Mouse (Mus musculus): Measurements from ENCODE around the gene Rpe65. TPM values are rescaled to one million over a fixed set of nuclear protein-coding genes. Genes with fewer than 3 reads are reported as not detected.

Rpe65 gene
- polyA plus RNA-seq (2012; ENCODE audit: insufficient read depth, insufficient read length, missing spikeins) = not detected in 2 replicates

DNA sequence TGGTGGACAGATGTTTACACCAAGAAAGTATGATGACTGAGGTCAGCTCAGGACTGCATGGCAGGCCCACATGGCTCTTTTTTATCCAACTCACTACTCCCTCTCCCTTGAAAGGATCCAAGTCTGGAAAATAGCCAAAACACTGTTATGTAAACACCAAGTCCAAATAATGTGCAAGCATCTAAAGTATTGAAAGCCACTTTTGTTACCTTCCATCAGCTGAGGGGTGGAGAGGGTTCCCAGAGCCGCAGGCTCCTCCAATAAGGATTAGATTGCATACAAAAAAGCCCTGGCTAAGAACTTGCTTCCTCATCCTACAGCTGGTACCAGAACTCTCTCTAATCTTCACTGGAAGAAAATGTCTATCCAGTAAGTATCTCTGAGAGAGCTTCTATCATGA, at the start of gene Rpe65:
Rpe65 (plus strand) TSS at position 301 of the 400 bp plus-strand sequence.
- TF ChIP-seq CTCF (IDR thresholded peaks at IDR 0.05; ENCODE audit: low read depth, low read length) (no peak), POLR2A (IDR thresholded peaks at IDR 0.05; ENCODE audit: borderline replicate concordance, low read depth, low read length) (no peak)
- no peak within 1 kb of the TSS for H3K27ac ChIP-seq (ENCODE audit: insufficient read depth, low read depth, low read length)
- H3K4me1 ChIP-seq (ENCODE audit: control insufficient read depth, insufficient read depth, low read length) = no peaks in the 10 kb centered on the region
- no peak within 1 kb of the TSS for H3K4me3 ChIP-seq (ENCODE audit: insufficient read depth, low read length)

GRCm38 (mm10) chr3:159550224-159550623, 48.8 kb upstream of the Rpe65 start:
- TF ChIP-seq POLR2A (IDR thresholded peaks at IDR 0.05; ENCODE audit: borderline replicate concordance, low read depth, low read length) = no peak
- no peak for TF ChIP-seq CTCF (IDR thresholded peaks at IDR 0.05; ENCODE audit: low read depth, low read length)
- no peaks in the 10 kb centered on the region for H3K4me1 ChIP-seq (ENCODE audit: control insufficient read depth, insufficient read depth, low read length)
- H3K4me3 ChIP-seq (ENCODE audit: insufficient read depth, low read length) = no peak overlapping the region
- no peak overlapping the region for H3K27ac ChIP-seq (ENCODE audit: insufficient read depth, low read depth, low read length)

DNA sequence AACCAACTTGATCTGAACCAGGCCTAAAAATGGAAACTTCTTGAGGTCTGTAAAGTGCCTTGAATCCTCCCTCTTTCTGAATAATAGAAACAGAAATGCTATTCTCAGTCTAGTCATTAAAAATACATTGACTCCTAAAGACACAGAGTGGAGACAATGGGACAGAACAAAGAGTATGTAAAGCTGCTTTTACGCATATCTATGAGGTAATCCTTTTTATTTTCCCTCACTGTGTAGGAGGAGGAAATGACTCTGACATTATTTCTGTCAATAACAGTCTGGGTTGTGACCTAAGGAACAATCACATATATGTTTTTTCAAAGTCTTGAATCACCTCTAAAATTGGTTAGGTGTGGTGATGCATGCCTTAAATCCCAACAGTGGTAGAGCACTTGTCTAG, 16.0 kb downstream of the Rpe65 start:
- H3K4me1 ChIP-seq (ENCODE audit: control insufficient read depth, insufficient read depth, low read length) = no peaks in the 10 kb centered on the region
- H3K27ac ChIP-seq (ENCODE audit: insufficient read depth, low read depth, low read length) = no peak overlapping the region
- no peak overlapping the region for H3K4me3 ChIP-seq (ENCODE audit: insufficient read depth, low read length)
- no peak for TF ChIP-seq CTCF (IDR thresholded peaks at IDR 0.05; ENCODE audit: low read depth, low read length)
- TF ChIP-seq POLR2A (IDR thresholded peaks at IDR 0.05; ENCODE audit: borderline replicate concordance, low read depth, low read length) = no peak

DNA sequence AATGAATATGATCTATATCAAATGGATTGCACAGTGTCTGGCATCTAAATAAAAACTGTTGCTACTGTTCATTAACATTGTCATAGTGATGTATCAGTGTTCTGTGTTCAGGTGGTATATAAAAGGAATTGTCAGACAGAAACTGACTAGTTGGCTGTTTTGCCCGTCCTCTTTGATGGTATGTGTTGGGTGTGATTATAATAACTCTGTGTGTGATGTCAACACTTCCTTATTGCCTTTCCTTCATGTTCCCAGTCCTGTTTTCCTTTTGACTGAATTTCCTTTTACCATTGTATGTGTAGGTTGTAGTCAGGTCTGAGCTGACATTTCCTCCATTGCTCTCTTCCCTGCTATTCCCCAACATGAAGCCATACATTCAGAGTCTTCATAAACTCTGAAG, 22.1 kb downstream of the Rpe65 start:
- no peaks in the 10 kb centered on the region for H3K4me1 ChIP-seq (ENCODE audit: control insufficient read depth, insufficient read depth, low read length)
- H3K27ac ChIP-seq (ENCODE audit: insufficient read depth, low read depth, low read length) = no peak overlapping the region
- H3K4me3 ChIP-seq (ENCODE audit: insufficient read depth, low read length) = no peak overlapping the region
- TF ChIP-seq POLR2A (IDR thresholded peaks at IDR 0.05; ENCODE audit: borderline replicate concordance, low read depth, low read length) (no peak), CTCF (IDR thresholded peaks at IDR 0.05; ENCODE audit: low read depth, low read length) (no peak)

- no peak overlapping the region for H3K4me3 ChIP-seq (ENCODE audit: insufficient read depth, low read length)
- no peaks in the 10 kb centered on the region for H3K4me1 ChIP-seq (ENCODE audit: control insufficient read depth, insufficient read depth, low read length)
- no peak overlapping the region for H3K27ac ChIP-seq (ENCODE audit: insufficient read depth, low read depth, low read length)
- TF ChIP-seq CTCF (IDR thresholded peaks at IDR 0.05; ENCODE audit: low read depth, low read length) = no peak
- TF ChIP-seq POLR2A (IDR thresholded peaks at IDR 0.05; ENCODE audit: borderline replicate concordance, low read depth, low read length) = no peak
These were observed 25.0 kb downstream of the Rpe65 start for GRCm38 (mm10) chr3:159624010-159624409.

DNA sequence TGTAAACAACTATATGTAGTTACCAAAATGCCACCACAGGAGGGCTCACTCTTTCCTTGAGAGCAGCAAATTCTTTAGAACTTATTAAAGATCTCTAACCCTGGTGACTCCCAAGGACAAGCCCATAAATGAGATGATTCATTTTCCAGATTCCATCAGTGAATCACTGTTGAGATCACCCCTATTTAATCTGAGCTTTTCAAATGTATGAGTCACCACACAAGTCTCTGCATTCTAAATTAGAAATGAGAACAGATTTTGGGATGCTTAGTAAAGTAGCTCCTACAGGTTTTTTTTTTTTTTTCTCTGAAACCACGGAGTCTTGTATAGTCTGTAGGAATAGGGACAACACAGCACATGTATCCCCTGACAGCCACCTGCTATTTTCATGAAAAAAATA, 61.8 kb downstream of the Rpe65 start:
- Histone ChIP-seq H3K4me1 (ENCODE audit: control insufficient read depth, insufficient read depth, low read length) (no peaks in the 10 kb centered on the region), H3K4me3 (ENCODE audit: insufficient read depth, low read length) (no peak overlapping the region), H3K27ac (ENCODE audit: insufficient read depth, low read depth, low read length) (no peak overlapping the region)
- no peak for TF ChIP-seq POLR2A (IDR thresholded peaks at IDR 0.05; ENCODE audit: borderline replicate concordance, low read depth, low read length)
- TF ChIP-seq CTCF (IDR thresholded peaks at IDR 0.05; ENCODE audit: low read depth, low read length) = no peak

DNA sequence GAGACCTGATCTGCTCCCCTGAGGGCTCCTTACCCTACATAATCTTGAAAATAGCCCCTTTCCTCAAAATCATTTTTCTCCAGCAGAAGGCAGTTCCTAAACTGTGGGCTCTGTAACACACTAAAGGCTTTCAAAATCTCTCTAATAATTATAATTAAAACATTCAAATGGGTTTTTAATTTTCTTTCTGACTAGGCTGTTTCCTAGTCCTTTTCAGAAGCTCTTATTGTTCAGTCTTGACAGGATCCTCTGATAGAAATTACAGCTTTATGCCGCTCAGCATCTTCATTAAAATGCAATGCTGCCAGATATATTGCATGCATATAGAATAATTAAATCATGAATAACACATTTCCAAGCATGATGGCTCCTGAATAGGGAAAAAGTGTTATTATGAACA, 64.4 kb downstream of the Rpe65 start:
- TF ChIP-seq POLR2A (IDR thresholded peaks at IDR 0.05; ENCODE audit: borderline replicate concordance, low read depth, low read length) = no peak
- no peak for TF ChIP-seq CTCF (IDR thresholded peaks at IDR 0.05; ENCODE audit: low read depth, low read length)
- Histone ChIP-seq H3K4me3 (ENCODE audit: insufficient read depth, low read length) (no peak overlapping the region), H3K4me1 (ENCODE audit: control insufficient read depth, insufficient read depth, low read length) (no peaks in the 10 kb centered on the region), H3K27ac (ENCODE audit: insufficient read depth, low read depth, low read length) (no peak overlapping the region)

Other genes starting within 250 kb of the Rpe65 start
- gene Depdc1a, start 103.7 kb upstream of the Rpe65 start, polyA plus RNA-seq (2012; ENCODE audit: insufficient read depth, insufficient read length, missing spikeins) = 8.1 and 8.5 TPM in 2 replicates
- 65.0 and 70.2 TPM in 2 replicates for gene Wls, start 240.5 kb downstream of the Rpe65 start, polyA plus RNA-seq (2012; ENCODE audit: insufficient read depth, insufficient read length, missing spikeins)

All from bone marrow macrophage, adult 2 months (primary cell).